Mouse (Mus musculus) testis, adult 10 weeks (tissue): Measurements from ENCODE around the gene Ddah1. TPM values are rescaled to one million over a fixed set of nuclear protein-coding genes. Genes with fewer than 3 reads are reported as not detected.

Source experiments
- polyA plus RNA-seq: library from polyadenylated mRNA; stranded (reverse); fragments of 350-450 nt; fragmentation: Illumina TruSeq; extraction: RNeasy Lipid Tissue Mini Kit (QIAGEN cat#74804); gene quantifications from one replicate; pipeline ENCODE4 v1.2.3, GENCODE M21; 2014; ENCODE audit warnings: low read depth, low replicate concordance

The Ddah1 gene
- 16.5 TPM for polyA plus RNA-seq

GRCm38 (mm10) chr3:145758561-145759378 is at the start of gene Ddah1:
Gene Ddah1, plus strand, starts transcription at chr3:145758675.

GRCm38 (mm10) chr3:145922019-145922854 is 163.8 kb downstream of the Ddah1 start, which contains the start of gene Bcl10:
Gene Bcl10, plus strand, starts transcription at chr3:145922804.

GRCm38 (mm10) chr3:145937505-145938404 is 179.3 kb downstream of the Ddah1 start, which contains the start of gene 2410004B18Rik:
Gene 2410004B18Rik, plus strand, starts transcription at chr3:145938014.

Other genes starting within 250 kb of the Ddah1 start
- 39.8 TPM for gene Znhit6, start 182.5 kb upstream of the Ddah1 start, polyA plus RNA-seq
- 0.98 TPM for gene Ccn1, start 108.7 kb upstream of the Ddah1 start, polyA plus RNA-seq
- gene Bcl10, start 164.1 kb downstream of the Ddah1 start, polyA plus RNA-seq = 5.6 TPM
- gene 2410004B18Rik, start 179.3 kb downstream of the Ddah1 start, polyA plus RNA-seq = 66.2 TPM
- gene Syde2, start 229.2 kb downstream of the Ddah1 start, polyA plus RNA-seq = 1.1 TPM